Mouse (Mus musculus) embryonic facial prominence, embryonic 10.5 days (tissue): ENCODE measurements at regions not wholly inside any gene's neighbourhood (a gene's known extent, or its start where the extent isn't known, plus 50 kb on each side); places are given as distances from the start of the nearest gene placed in this dataset.

Experiments
- DNase-seq: peaks from one replicate; pipeline ENCODE4 v3.0.0-alpha.2; 2017; ENCODE audit warnings: low spot score
- H3K27ac ChIP-seq: fragments of 300-500 bp; sonication (generic); replicated peaks from 2 replicates; pipeline ENCODE4 v1.5.1; 2016; ENCODE audit warnings: mild to moderate bottlenecking
- H3K27me3 ChIP-seq: fragments of 300-500 bp; sonication (generic); replicated peaks from 2 replicates; pipeline ENCODE4 v1.6.1; 2016; ENCODE audit warnings: low read depth, mild to moderate bottlenecking; ENCODE audit not compliant: poor library complexity, severe bottlenecking
- H3K36me3 ChIP-seq: fragments of 300-500 bp; sonication (generic); replicated peaks from 2 replicates; pipeline ENCODE4 v1.6.1; 2016; ENCODE audit warnings: mild to moderate bottlenecking, moderate library complexity
- H3K4me1 ChIP-seq: fragments of 300-500 bp; sonication (generic); 2 replicates; pipeline ENCODE4 v1.6.1; 2016
- H3K4me3 ChIP-seq: fragments of 300-500 bp; sonication (generic); 2 replicates; pipeline ENCODE4 v1.5.1; 2016; ENCODE audit warnings: mild to moderate bottlenecking, moderate library complexity
- H3K9me3 ChIP-seq: fragments of 300-500 bp; sonication (generic); 2 replicates; pipeline ENCODE4 v1.6.1; 2016; ENCODE audit warnings: mild to moderate bottlenecking
- WGBS: fragments of 180-500 bp; shearing (Covaris S2); methylation state at CpG from one replicate; pipeline ENCODE4 v1.1.7; 2016; 5-methylcytosine and 5-hydroxymethylcytosine counted together

GRCm38 (mm10) chr9:74528550-74528949, 333.2 kb upstream of the Onecut1 start:
- H3K9me3 ChIP-seq, result no peaks in the 10 kb centered on the region
- H3K27me3 ChIP-seq, result no peaks in the 10 kb centered on the region
- H3K4me1 ChIP-seq, result peaks cover 4% of the 10 kb centered on the region; the same call in 1 of the 2 replicates
- 91% methylated on average over 3 of the region's 3 CpGs for WGBS
- H3K4me3 ChIP-seq, result no peak overlapping the region
- no peaks in the 10 kb centered on the region for H3K36me3 ChIP-seq
- no peak for DNase-seq
- H3K27ac ChIP-seq, result no peak overlapping the region

GRCm38 (mm10) chr9:74530317-74530716, 331.4 kb upstream of the Onecut1 start:
- H3K27me3 ChIP-seq, result no peaks in the 10 kb centered on the region
- 11% methylated on average over 10 of the region's 10 CpGs for WGBS
- DNase-seq, result peak; percentile 74
- no peaks in the 10 kb centered on the region for H3K36me3 ChIP-seq
- no peak overlapping the region for H3K27ac ChIP-seq
- no peak overlapping the region for H3K4me3 ChIP-seq
- H3K9me3 ChIP-seq, result no peaks in the 10 kb centered on the region
- peaks cover 4% of the 10 kb centered on the region; the same call in 1 of the 2 replicates for H3K4me1 ChIP-seq

GRCm38 (mm10) chr9:74530748-74531147, 331.0 kb upstream of the Onecut1 start:
- no peak for DNase-seq
- Histone ChIP-seq H3K4me1 (peaks cover 4% of the 10 kb centered on the region; the same call in 1 of the 2 replicates), H3K4me3 (no peak overlapping the region), H3K36me3 (no peaks in the 10 kb centered on the region), H3K27ac (no peak overlapping the region), H3K27me3 (no peaks in the 10 kb centered on the region), H3K9me3 (no peaks in the 10 kb centered on the region)
- WGBS, result 57% methylated on average over 9 of the region's 9 CpGs

- WGBS, result 38% methylated on average over 3 of the region's 3 CpGs
- DNase-seq, result peak; percentile 8
- H3K4me1 ChIP-seq, result peaks cover 4% of the 10 kb centered on the region; the same call in 1 of the 2 replicates
- H3K27me3 ChIP-seq, result no peaks in the 10 kb centered on the region
- no peaks in the 10 kb centered on the region for H3K36me3 ChIP-seq
- no peaks in the 10 kb centered on the region for H3K9me3 ChIP-seq
- no peak overlapping the region for H3K27ac ChIP-seq
- H3K4me3 ChIP-seq, result no peak overlapping the region
These were observed 329.7 kb upstream of the Onecut1 start for GRCm38 (mm10) chr9:74531986-74532385.

GRCm38 (mm10) chr9:74534976-74535375, 326.7 kb upstream of the Onecut1 start:
- 77% methylated on average over 5 of the region's 5 CpGs for WGBS
- Histone ChIP-seq H3K4me1 (peaks cover 7% of the 10 kb centered on the region), H3K4me3 (no peak overlapping the region), H3K27ac (no peak overlapping the region), H3K27me3 (no peaks in the 10 kb centered on the region), H3K9me3 (no peaks in the 10 kb centered on the region), H3K36me3 (no peaks in the 10 kb centered on the region)
- peak; percentile 40 for DNase-seq

- no peak overlapping the region for H3K27ac ChIP-seq
- DNase-seq, result no peak
- no peak overlapping the region for H3K4me3 ChIP-seq
- 81% methylated on average over 5 of the region's 5 CpGs for WGBS
- no peaks in the 10 kb centered on the region for H3K9me3 ChIP-seq
- no peaks in the 10 kb centered on the region for H3K27me3 ChIP-seq
- no peaks in the 10 kb centered on the region for H3K36me3 ChIP-seq
- no peaks in the 10 kb centered on the region for H3K4me1 ChIP-seq
These were observed 305.6 kb upstream of the Onecut1 start for GRCm38 (mm10) chr9:74556116-74556515.

GRCm38 (mm10) chr9:74592757-74593156, 269.0 kb upstream of the Onecut1 start:
- H3K36me3 ChIP-seq, result no peaks in the 10 kb centered on the region
- WGBS, result 81% methylated on average over 4 of the region's 4 CpGs
- H3K27me3 ChIP-seq, result no peaks in the 10 kb centered on the region
- H3K4me1 ChIP-seq, result no peaks in the 10 kb centered on the region
- DNase-seq, result no peak
- no peak overlapping the region for H3K27ac ChIP-seq
- H3K9me3 ChIP-seq, result no peaks in the 10 kb centered on the region
- H3K4me3 ChIP-seq, result no peak overlapping the region

GRCm38 (mm10) chr9:74593970-74594369, 267.8 kb upstream of the Onecut1 start:
- no peak overlapping the region for H3K4me3 ChIP-seq
- H3K36me3 ChIP-seq, result no peaks in the 10 kb centered on the region
- DNase-seq, result no peak
- H3K4me1 ChIP-seq, result no peaks in the 10 kb centered on the region
- no peak overlapping the region for H3K27ac ChIP-seq
- no peaks in the 10 kb centered on the region for H3K9me3 ChIP-seq
- WGBS, result 88% methylated on average over 4 of the region's 4 CpGs
- no peaks in the 10 kb centered on the region for H3K27me3 ChIP-seq

GRCm38 (mm10) chr9:74604415-74604814, 257.3 kb upstream of the Onecut1 start:
- Histone ChIP-seq H3K27ac (no peak overlapping the region), H3K9me3 (no peaks in the 10 kb centered on the region), H3K27me3 (no peaks in the 10 kb centered on the region), H3K4me3 (no peak overlapping the region), H3K4me1 (no peaks in the 10 kb centered on the region), H3K36me3 (no peaks in the 10 kb centered on the region)
- no peak for DNase-seq
- 91% methylated on average over 1 of the region's 1 CpGs for WGBS

- DNase-seq, result no peak
- H3K9me3 ChIP-seq, result no peaks in the 10 kb centered on the region
- H3K4me1 ChIP-seq, result no peaks in the 10 kb centered on the region
- H3K36me3 ChIP-seq, result no peaks in the 10 kb centered on the region
- no peak overlapping the region for H3K4me3 ChIP-seq
- H3K27ac ChIP-seq, result no peak overlapping the region
- H3K27me3 ChIP-seq, result no peaks in the 10 kb centered on the region
These were observed 239.8 kb upstream of the Onecut1 start for GRCm38 (mm10) chr9:74621957-74622356.

- H3K36me3 ChIP-seq, result no peaks in the 10 kb centered on the region
- no peak overlapping the region for H3K4me3 ChIP-seq
- no peak for DNase-seq
- WGBS, result 85% methylated on average over 2 of the region's 2 CpGs
- H3K9me3 ChIP-seq, result no peaks in the 10 kb centered on the region
- no peak overlapping the region for H3K27ac ChIP-seq
- H3K27me3 ChIP-seq, result no peaks in the 10 kb centered on the region
- peaks cover 9% of the 10 kb centered on the region; the same call in 1 of the 2 replicates for H3K4me1 ChIP-seq
These were observed 216.3 kb upstream of the Onecut1 start for GRCm38 (mm10) chr9:74645394-74645793.

GRCm38 (mm10) chr9:74650036-74650435, 211.7 kb upstream of the Onecut1 start:
- Histone ChIP-seq H3K36me3 (no peaks in the 10 kb centered on the region), H3K27ac (no peak overlapping the region), H3K9me3 (no peaks in the 10 kb centered on the region), H3K4me3 (no peak overlapping the region), H3K4me1 (peaks cover 9% of the 10 kb centered on the region; the same call in 1 of the 2 replicates), H3K27me3 (no peaks in the 10 kb centered on the region)
- DNase-seq, result peak; percentile 13
- 45% methylated on average over 5 of the region's 5 CpGs for WGBS

- DNase-seq, result no peak
- Histone ChIP-seq H3K36me3 (no peaks in the 10 kb centered on the region), H3K27ac (no peak overlapping the region), H3K4me3 (no peak overlapping the region), H3K27me3 (no peaks in the 10 kb centered on the region), H3K9me3 (no peaks in the 10 kb centered on the region), H3K4me1 (no peaks in the 10 kb centered on the region)
- WGBS, result 78% methylated on average over 1 of the region's 1 CpGs
These were observed 205.8 kb upstream of the Onecut1 start for GRCm38 (mm10) chr9:74655956-74656355.

- no peaks in the 10 kb centered on the region for H3K36me3 ChIP-seq
- WGBS, result 86% methylated on average over 10 of the region's 10 CpGs
- H3K27ac ChIP-seq, result no peak overlapping the region
- H3K9me3 ChIP-seq, result no peaks in the 10 kb centered on the region
- no peaks in the 10 kb centered on the region for H3K4me1 ChIP-seq
- H3K27me3 ChIP-seq, result no peaks in the 10 kb centered on the region
- no peak overlapping the region for H3K4me3 ChIP-seq
- no peak for DNase-seq
These were observed 205.3 kb upstream of the Onecut1 start for GRCm38 (mm10) chr9:74656392-74656791.
